Mouse (Mus musculus) brain, embryonic 14.5 days (tissue): Measurements from ENCODE around the gene Acsl1. TPM values are rescaled to one million over a fixed set of nuclear protein-coding genes. Genes with fewer than 3 reads are reported as not detected.

Experiments used
- DNase-seq: peaks from one replicate; pipeline ENCODE4 v3.0.0-alpha.2; 2011; ENCODE audit warnings: low read depth
- CTCF ChIP-seq: fragments of 200-500 bp; IDR thresholded peaks from 2 replicates; pipeline ENCODE4 v1.5.1; 2012; ENCODE audit warnings: inconsistent platforms, mild to moderate bottlenecking, moderate library complexity, borderline replicate concordance; ENCODE audit not compliant: insufficient read depth, insufficient read length; ENCODE audit errors: extremely low read depth
- POLR2A ChIP-seq: fragments of 200-500 bp; IDR thresholded peaks from 2 replicates; pipeline ENCODE4 v1.6.1; 2012; ENCODE audit warnings: mild to moderate bottlenecking, inconsistent platforms, borderline replicate concordance; ENCODE audit not compliant: poor library complexity, insufficient read depth, insufficient read length, severe bottlenecking; ENCODE audit errors: extremely low read depth
- polyA plus RNA-seq: library from polyadenylated mRNA; depleted of rRNA; stranded (reverse); fragments of >200 nt; gene quantifications from 2 replicates; pipeline ENCODE4 v1.2.3, GENCODE M21; 2012

Acsl1 gene
- polyA plus RNA-seq, 1 experiment = 17.7 TPM

- no peak for DNase-seq
- TF ChIP-seq POLR2A = no peak
- no peak for TF ChIP-seq CTCF
These were observed 9.1 kb downstream of the Acsl1 start for GRCm38 (mm10) chr8:46479794-46480532.

DNA sequence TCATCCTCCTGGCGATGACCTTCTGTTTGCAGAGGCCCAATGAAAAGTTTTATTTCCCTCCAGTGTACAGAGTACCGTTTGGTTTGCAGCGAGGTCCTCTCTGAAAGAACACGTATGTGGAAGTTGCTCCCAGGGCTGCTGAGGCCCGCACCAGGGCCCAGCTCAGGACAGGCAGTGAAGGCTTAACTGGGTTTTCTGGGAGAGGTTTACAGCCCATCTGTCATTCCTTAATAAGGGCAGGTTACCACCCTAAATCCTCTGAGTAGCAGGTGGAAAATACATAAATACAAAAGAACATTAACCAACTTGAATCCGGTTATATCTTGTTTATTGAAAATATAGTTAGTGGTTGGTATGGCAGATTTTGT is 9.7 kb downstream of the Acsl1 start:
- no peak for DNase-seq
- TF ChIP-seq POLR2A = no peak
- TF ChIP-seq CTCF = no peak

- TF ChIP-seq CTCF = no peak
- TF ChIP-seq POLR2A = no peak
- no peak for DNase-seq
These were observed 11.9 kb downstream of the Acsl1 start for GRCm38 (mm10) chr8:46482771-46483170.

GRCm38 (mm10) chr8:46483247-46483646 is 12.4 kb downstream of the Acsl1 start:
- DNase-seq = no peak

DNA sequence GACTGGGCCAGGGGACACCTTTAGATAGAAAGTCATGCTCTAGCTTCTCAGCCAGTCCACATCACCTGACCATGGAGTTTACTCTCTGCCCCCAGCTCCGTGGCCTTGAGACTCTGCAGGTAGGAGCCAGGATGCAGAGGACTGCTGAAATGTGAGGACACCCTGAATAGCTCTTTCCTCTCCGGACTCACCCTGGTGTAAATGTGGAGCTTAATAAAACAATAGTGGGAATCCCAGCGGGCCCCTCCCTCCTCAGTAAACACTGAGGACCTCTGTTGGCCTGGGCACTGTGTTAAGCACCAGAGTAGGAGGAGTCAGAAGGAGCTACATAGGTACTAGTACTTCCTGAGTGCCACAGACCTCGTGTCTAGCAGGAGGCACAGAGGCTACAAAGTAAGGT is 13.2 kb downstream of the Acsl1 start:
- TF ChIP-seq POLR2A (no peak), CTCF (no peak)
- no peak for DNase-seq

More at GRCm38 (mm10) chr8:46483247-46483646, 12.4 kb downstream of the Acsl1 start:
- TF ChIP-seq POLR2A = no peak
- TF ChIP-seq CTCF = no peak

DNA sequence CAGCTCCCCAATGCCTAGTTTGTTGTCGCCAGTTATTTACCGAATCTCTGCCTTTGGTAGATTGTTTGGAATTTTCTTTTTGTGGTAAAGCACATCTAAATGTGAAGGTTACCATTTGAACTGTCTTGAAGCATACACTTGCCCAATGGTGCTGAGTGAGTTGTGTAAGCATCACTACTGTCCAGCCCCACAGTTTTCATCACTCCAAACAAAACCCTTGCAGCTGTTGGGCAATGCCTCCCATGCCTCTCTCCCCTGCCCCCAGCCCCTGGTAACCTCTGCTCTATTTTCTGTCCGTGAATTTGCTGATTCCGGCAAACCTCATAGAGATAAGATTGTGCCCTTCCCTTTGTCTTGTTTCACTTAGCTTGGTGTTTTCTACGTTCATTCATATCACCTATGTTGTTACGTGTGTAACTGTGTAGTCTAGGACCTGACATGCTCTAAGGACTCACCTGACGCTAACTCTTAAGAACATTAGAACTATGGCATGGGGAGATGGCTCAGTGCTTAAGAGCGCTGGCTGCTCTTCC is 14.2 kb downstream of the Acsl1 start:
- no peak for DNase-seq
- TF ChIP-seq CTCF = no peak
- no peak for TF ChIP-seq POLR2A

GRCm38 (mm10) chr8:46488085-46488561 is 17.3 kb downstream of the Acsl1 start:
- DNase-seq = peak; percentile 83
- TF ChIP-seq POLR2A (no peak), CTCF (no peak)

DNA sequence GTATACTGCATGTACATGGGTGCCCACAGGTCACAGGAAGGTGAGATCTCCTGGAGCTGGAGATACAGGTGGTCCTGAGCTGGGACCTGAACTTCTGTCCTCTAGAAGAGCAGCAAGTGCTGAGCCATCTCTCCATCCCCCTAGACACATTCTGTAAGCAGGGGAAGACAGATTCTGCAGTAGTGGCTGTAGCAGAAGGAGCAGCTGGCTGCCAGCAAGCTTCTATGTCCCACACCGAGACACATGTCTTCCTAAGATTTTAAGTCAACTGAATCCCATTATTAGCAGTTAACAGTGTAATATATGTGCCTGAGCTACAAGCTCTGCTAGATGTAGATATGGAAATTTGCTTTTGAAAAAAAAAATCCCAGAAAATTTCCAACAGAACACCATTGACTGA is 18.4 kb downstream of the Acsl1 start:
- DNase-seq = no peak
- no peak for TF ChIP-seq CTCF
- TF ChIP-seq POLR2A = no peak

DNA sequence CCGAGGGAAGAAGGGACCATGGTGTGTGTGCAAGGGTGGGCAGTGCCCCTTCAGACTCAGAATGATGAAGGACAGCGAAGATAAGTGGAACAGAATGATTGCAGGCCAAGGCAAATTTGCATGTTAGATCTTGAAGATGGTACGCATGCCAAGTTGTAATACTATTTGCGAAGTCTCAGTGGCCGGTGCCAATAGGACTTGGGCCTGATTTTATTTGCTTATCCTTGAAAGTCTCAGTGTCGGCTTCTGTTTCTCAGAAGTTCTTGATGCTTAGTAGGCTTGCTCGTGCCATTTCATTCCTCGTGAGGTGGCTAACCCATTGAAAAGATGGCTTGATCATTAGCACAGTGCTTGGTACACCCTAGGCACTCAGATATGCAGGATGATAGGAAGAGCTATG is 19.4 kb downstream of the Acsl1 start:
- DNase-seq = no peak
- no peak for TF ChIP-seq CTCF
- TF ChIP-seq POLR2A = no peak

DNA sequence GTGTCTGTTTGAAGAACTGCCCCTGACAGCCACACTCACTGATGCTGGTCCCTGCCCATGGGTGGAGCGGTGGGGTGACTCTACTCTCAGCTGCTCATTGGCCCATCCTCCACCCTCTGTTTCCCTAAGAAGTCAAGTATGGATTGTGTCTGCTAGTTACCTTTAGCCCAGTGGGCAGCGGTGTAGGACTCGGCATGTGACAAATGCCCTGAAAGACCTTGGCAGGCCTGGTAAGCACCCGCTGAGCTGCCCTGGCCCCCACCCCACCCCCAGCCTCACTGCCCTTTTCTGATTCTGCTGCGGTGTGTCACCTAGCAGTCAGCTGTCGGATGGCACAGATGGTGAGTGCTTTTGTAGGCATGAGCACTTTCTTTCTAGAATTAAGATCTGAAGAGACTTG is 20.0 kb downstream of the Acsl1 start:
- DNase-seq = no peak
- TF ChIP-seq POLR2A = no peak
- TF ChIP-seq CTCF = no peak

- DNase-seq = no peak
These were observed 22.8 kb downstream of the Acsl1 start for GRCm38 (mm10) chr8:46493495-46494170.

GRCm38 (mm10) chr8:46496852-46497251 is 26.0 kb downstream of the Acsl1 start:
- TF ChIP-seq POLR2A (no peak), CTCF (no peak)
- no peak for DNase-seq

More at GRCm38 (mm10) chr8:46493495-46494170, 22.8 kb downstream of the Acsl1 start:
- TF ChIP-seq POLR2A (no peak), CTCF (no peak)

- TF ChIP-seq POLR2A (no peak), CTCF (no peak)
- DNase-seq = no peak
These were observed 26.6 kb downstream of the Acsl1 start for GRCm38 (mm10) chr8:46497314-46498011.

DNA sequence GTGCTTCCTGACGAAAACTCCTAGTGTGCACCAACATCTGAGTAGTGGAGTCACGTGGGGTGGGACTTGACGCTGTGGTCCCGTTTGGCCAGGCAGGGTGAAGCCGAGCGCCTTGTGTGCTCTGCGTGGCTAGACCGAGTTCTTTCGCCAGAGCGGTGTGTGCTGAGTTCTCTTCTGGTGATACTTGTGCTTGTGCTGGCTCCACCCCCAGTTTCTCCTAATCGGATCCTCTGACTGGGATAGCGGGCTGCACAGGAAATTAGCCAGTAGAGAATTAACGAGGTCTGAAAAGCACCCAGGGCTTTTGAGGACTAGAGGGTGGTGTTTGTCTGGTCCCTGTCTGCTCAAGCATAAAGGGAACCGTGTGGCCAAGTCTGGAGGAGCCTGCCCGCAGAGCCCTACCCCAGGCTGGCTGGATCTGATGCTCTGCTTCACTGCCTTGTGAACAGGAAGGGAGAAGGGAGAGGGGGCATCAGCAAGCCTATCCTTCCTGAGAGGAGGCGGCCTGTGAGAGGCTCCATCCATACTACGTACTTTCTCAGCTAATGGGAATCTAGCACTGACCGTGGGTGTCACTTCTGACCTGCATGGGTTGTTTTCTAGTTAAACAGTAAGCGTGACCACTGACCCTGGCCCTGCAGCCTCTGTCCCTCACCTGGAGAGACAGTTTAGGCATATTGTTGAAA is 28.7 kb downstream of the Acsl1 start:
- peak; percentile 43 for DNase-seq
- no peak for TF ChIP-seq POLR2A
- TF ChIP-seq CTCF = no peak
